Mouse (Mus musculus) ES-E14 (cell line): ENCODE data around the gene Slc25a13. TPM values are rescaled to one million over a fixed set of nuclear protein-coding genes. Genes with fewer than 3 reads are reported as not detected.

Experiments
- DNase-seq: peaks from one replicate; pipeline ENCODE4 v3.0.0-alpha.2; 2013; ENCODE audit warnings: low read depth, low spot score
- H3K27ac ChIP-seq: 2 replicates; pipeline ENCODE4 v1.5.1; 2012; ENCODE audit warnings: low read depth, mild to moderate bottlenecking, low read length, moderate library complexity, mixed read lengths; ENCODE audit not compliant: poor library complexity, insufficient read depth, severe bottlenecking
- H3K36me3 ChIP-seq: 2 replicates; pipeline ENCODE4 v1.6.1; 2012; ENCODE audit warnings: mild to moderate bottlenecking, low read length, moderate library complexity, mixed read lengths; ENCODE audit not compliant: control insufficient read depth, poor library complexity, insufficient read depth, severe bottlenecking
- H3K4me1 ChIP-seq, 2 experiments: fragments of 150-350 bp in 1 of 2; sonication (generic) in 1 of 2; 2 replicates each; pipeline ENCODE4 v1.6.1; 2012; ENCODE audit warnings: low read length in 2 of 2, mild to moderate bottlenecking in 1 of 2, mixed read lengths in 1 of 2; ENCODE audit not compliant: control insufficient read depth in 2 of 2, insufficient read depth in 2 of 2, poor library complexity in 1 of 2
- H3K4me3 ChIP-seq, 2 experiments: fragments of 150-350 bp in 1 of 2; sonication (generic) in 1 of 2; 2 replicates each; pipeline ENCODE4 v1.5.1; 2012; ENCODE audit warnings: low read length in 2 of 2, low read depth in 1 of 2, mild to moderate bottlenecking in 1 of 2, mixed read lengths in 1 of 2; ENCODE audit not compliant: insufficient read depth in 1 of 2, poor library complexity in 1 of 2, severe bottlenecking in 1 of 2
- H3K9ac ChIP-seq: 2 replicates; pipeline ENCODE4 v1.6.1; 2012; ENCODE audit warnings: low read depth, mild to moderate bottlenecking, low read length, mixed read lengths; ENCODE audit not compliant: poor library complexity, insufficient read depth, severe bottlenecking
- H3K9me3 ChIP-seq: fragments of 150-350 bp; sonication (generic); 2 replicates; pipeline ENCODE4 v1.6.1; 2012; ENCODE audit warnings: low read depth, mild to moderate bottlenecking, low read length; ENCODE audit not compliant: control insufficient read depth, insufficient read depth
- CHD2 ChIP-seq: IDR thresholded peaks from 2 replicates; pipeline ENCODE4 v1.6.1; 2014; ENCODE audit warnings: mild to moderate bottlenecking, low read depth, low read length, inconsistent platforms
- HCFC1 ChIP-seq: IDR thresholded peaks from 2 replicates; pipeline ENCODE4 v1.6.1; 2012; ENCODE audit warnings: low read length, inconsistent platforms, borderline replicate concordance; ENCODE audit not compliant: insufficient read depth
- MAFK ChIP-seq: IDR thresholded peaks from 2 replicates; pipeline ENCODE4 v1.6.1; 2014; ENCODE audit warnings: mild to moderate bottlenecking, low read depth, low read length, inconsistent platforms; ENCODE audit not compliant: insufficient read depth
- ZC3H11A ChIP-seq: IDR thresholded peaks from 2 replicates; pipeline ENCODE4 v1.6.1; 2012; ENCODE audit warnings: low read depth, mild to moderate bottlenecking, inconsistent platforms, low read length, borderline replicate concordance
- ZNF384 ChIP-seq: IDR thresholded peaks from 2 replicates; pipeline ENCODE4 v1.6.1; 2012; ENCODE audit warnings: low read depth, low read length, inconsistent platforms
- in situ Hi-C, 2 experiments: fragments of 600-800 bp; cut with MboI; formaldehyde crosslinking; loops; one replicate each; pipeline ENCODE4 v1.15.1; 2025; ENCODE audit warnings: low sequenced_read_pairs in 2 of 2, inconsistent platforms in 1 of 2; ENCODE audit not compliant: unreplicated experiment in 2 of 2
- total RNA-seq: library from RNA; depleted of rRNA; stranded (reverse); fragments of 300-350 nt; gene quantifications from 2 replicates; pipeline ENCODE4 v1.2.3, GENCODE M21; 2012

The Slc25a13 gene
- total RNA-seq, 1 experiment: 53.5 TPM

- in situ Hi-C loops: no loop called here
- Histone ChIP-seq H3K27ac (no peak overlapping the region), H3K4me3 (no peak overlapping the region), H3K4me1 (no peaks in the 10 kb centered on the region), H3K36me3 (no peaks in the 10 kb centered on the region), H3K9ac (no peak overlapping the region), H3K9me3 (no peaks in the 10 kb centered on the region)
- DNase-seq: no peak
- TF ChIP-seq ZC3H11A: no peak
- no peak for TF ChIP-seq MAFK
- TF ChIP-seq HCFC1: no peak
- TF ChIP-seq ZNF384: no peak
- TF ChIP-seq CHD2: no peak
Measured at GRCm38 (mm10) chr6:6248500-6248899, 31.5 kb upstream of the Slc25a13 start.

DNA sequence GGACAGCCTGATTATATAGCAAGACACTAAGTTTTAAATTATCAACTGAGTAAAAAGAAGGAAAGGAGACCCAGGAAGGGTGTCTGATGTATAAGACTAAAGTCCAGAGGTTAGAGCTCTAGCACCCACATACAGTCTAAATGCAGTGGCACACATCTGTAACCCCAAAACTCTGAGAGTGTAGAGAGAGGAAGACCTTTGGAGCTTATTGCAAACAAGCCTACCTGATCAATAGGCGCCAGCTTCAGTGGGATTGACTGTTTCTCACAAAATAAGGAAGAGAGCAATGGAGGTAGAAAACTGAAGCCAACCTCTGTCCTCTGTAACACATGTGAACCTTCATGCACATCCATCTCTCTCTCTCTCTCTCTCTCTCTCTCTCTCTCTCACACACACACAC lies 26.9 kb upstream of the Slc25a13 start:
- Histone ChIP-seq H3K9me3 (no peaks in the 10 kb centered on the region), H3K4me1 (no peaks in the 10 kb centered on the region), H3K27ac (no peak overlapping the region), H3K36me3 (no peaks in the 10 kb centered on the region), H3K4me3 (no peak overlapping the region), H3K9ac (no peak overlapping the region)
- DNase-seq: no peak
- TF ChIP-seq MAFK (no peak), ZC3H11A (no peak), CHD2 (no peak), HCFC1 (no peak), ZNF384 (no peak)
- in situ Hi-C loops: no loop called here

DNA sequence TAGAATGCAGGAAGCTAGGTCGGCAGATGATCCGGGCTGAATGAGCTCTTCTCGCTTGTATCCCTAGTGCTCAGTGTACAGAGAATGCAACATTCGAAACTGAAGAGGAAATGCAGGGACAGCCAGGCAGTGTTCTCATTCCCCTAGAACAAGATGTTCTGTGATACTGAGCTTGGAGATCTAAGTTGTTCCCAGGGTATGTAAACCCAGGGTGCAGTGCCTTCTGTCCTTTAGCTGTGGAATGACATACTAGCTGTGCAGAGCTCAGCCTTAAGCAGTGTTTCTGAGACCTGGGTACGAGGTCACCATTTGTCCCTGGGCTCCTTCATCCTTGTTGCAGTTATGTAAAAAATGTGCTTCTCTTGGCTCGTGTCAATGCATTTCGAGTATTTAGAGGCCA lies 25.1 kb upstream of the Slc25a13 start:
- in situ Hi-C loops: no loop called here
- no peak overlapping the region for H3K27ac ChIP-seq
- TF ChIP-seq CHD2: no peak
- TF ChIP-seq MAFK: no peak
- no peak for TF ChIP-seq ZC3H11A
- no peak for TF ChIP-seq ZNF384
- TF ChIP-seq HCFC1: no peak

DNA sequence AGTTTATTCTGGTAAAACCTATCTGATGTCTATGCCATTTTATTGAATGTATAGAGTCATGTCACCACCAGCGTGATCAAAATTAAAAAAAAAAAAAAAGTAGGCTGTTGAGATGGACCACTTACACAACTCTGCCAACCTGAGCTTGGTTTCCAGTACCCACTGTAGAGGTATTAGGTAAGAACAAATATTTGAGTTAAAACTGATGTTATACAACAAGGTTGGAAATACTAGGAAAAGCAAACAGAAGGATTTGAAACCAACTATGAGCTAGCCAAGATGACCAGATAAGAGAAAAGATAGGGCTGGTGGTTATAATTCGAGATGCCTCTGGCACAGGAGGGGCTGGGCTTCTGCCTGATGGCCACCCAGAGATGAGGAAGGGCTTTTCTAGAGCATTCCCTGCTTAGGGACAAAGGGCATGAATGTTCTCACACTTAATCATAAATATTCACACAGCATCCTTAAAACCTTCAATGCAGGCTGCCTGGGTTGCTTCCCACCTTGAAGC lies 19.9 kb upstream of the Slc25a13 start:
- no peak for TF ChIP-seq MAFK
- TF ChIP-seq HCFC1: no peak
- TF ChIP-seq CHD2: no peak
- TF ChIP-seq ZC3H11A: no peak
- H3K9ac ChIP-seq: no peak overlapping the region
- in situ Hi-C loops: no loop called here
- no peak overlapping the region for H3K4me3 ChIP-seq
- H3K9me3 ChIP-seq: no peaks in the 10 kb centered on the region
- H3K4me1 ChIP-seq: no peaks in the 10 kb centered on the region
- no peak overlapping the region for H3K27ac ChIP-seq
- no peak for DNase-seq
- no peaks in the 10 kb centered on the region for H3K36me3 ChIP-seq

More for the DNA sequence above, 25.1 kb upstream of the Slc25a13 start:
- no peak for DNase-seq
- H3K4me1 ChIP-seq: no peaks in the 10 kb centered on the region
- H3K9me3 ChIP-seq: no peaks in the 10 kb centered on the region
- no peaks in the 10 kb centered on the region for H3K36me3 ChIP-seq
- no peak overlapping the region for H3K9ac ChIP-seq
- H3K4me3 ChIP-seq: no peak overlapping the region

DNA sequence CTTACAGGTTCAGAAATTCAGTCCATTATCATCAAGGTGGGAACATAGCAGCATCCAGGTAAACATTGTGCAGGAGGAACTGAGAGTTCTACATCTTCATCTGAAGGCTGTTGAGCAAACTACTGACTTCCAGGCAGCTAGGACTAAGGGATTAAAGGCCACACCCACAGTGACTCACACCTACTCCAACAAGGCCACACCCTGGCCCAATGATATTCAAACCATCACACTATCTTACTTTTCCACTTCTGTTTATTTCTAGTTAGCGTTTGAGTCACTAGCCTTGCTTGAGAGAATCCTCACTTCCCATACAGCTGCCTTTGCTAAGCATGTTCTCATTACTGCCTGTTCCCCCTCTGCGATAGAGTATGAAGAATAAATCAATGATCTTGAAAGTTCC lies 13.3 kb upstream of the Slc25a13 start:
- Histone ChIP-seq H3K36me3 (no peaks in the 10 kb centered on the region), H3K9ac (no peak overlapping the region), H3K4me1 (no peaks in the 10 kb centered on the region), H3K27ac (no peak overlapping the region), H3K9me3 (no peaks in the 10 kb centered on the region), H3K4me3 (no peak overlapping the region)
- TF ChIP-seq CHD2 (no peak), HCFC1 (no peak), MAFK (no peak), ZNF384 (no peak), ZC3H11A (no peak)
- in situ Hi-C loops: no loop called here
- DNase-seq: no peak
